Mouse (Mus musculus): ENCODE measurements around the gene Aldh3a2. TPM values are rescaled to one million over a fixed set of nuclear protein-coding genes. Genes with fewer than 3 reads are reported as not detected.

Aldh3a2 gene
- polyA plus RNA-seq (2012; rRNA removed): 63.4 and 73.9 TPM in 2 replicates

GRCm38 (mm10) chr11:61266551-61267533 is at the start of gene Aldh3a2:
TSS of gene Aldh3a2 (minus strand) at chr11:61267464.

GRCm38 (mm10) chr11:61207487-61208246 is 59.6 kb downstream of the Aldh3a2 start, which contains the start of gene Aldh3a1:
TSS of gene Aldh3a1 (plus strand) at chr11:61207537.

DNA sequence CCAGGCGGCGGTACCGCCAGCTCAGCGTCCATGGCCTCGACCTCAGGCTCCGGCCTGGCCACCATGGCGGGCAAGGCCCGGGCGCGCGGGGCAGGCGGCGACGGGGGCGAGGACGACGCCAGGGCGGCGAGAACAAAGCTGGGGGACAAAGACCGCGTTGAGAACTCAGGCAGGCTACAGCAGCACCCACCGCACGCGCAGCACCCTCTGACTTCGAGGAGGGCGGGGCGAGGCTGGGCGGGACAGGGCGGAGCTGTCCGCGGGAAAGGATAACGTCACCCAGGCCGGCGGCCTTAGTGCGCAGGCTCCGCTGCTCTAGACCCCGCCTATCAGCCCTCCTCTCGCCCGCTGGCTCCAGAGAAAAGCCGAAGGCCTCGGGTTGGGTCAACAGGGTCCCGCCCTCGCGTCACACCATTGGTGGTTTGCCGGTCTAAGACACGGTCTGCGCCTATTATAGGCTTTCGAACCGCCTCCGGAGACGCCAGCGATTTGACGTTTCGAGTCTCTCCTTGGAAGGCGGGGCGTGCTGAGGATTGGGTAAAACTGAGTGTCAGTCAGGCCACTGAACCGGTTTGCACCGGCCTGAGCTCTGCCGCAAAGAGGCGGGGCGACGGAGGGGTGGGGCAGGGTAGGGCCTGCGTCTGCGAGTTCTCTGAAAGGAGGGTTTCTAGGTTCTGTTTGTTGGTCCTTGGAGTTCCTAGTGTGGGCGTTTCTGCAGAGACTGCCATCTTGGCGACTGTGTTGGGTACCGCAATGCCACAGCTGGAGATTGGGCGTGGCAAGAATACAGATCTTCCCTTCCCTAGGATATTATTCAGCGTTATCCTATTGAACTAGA is 92.2 kb downstream of the Aldh3a2 start, which contains the start of gene Usp22:
Gene Usp22, minus strand, starts transcription at position 235 of the 838 bp plus-strand sequence.

Other genes with a start within 250 kb of the Aldh3a2 start
- 0.33 and 0.46 TPM in 2 replicates for gene Kcnj12, start 244.9 kb downstream of the Aldh3a2 start, polyA plus RNA-seq (2012; rRNA removed)
- 6.0 and 8.6 TPM in 2 replicates for gene Tnfrsf13b, start 140.7 kb downstream of the Aldh3a2 start, polyA plus RNA-seq (2012; rRNA removed)
- 104 and 131 TPM in 2 replicates for gene Usp22, start 92.4 kb downstream of the Aldh3a2 start, polyA plus RNA-seq (2012; rRNA removed)
- gene Aldh3a1, start 59.9 kb downstream of the Aldh3a2 start, polyA plus RNA-seq (2012; rRNA removed): 0.47 and 0.69 TPM in 2 replicates
- gene Slc47a2, start 75.4 kb upstream of the Aldh3a2 start, polyA plus RNA-seq (2012; rRNA removed): 12.3 and 16.3 TPM in 2 replicates
- 5.1 and 8.2 TPM in 2 replicates for gene Slc47a1, start 110.9 kb upstream of the Aldh3a2 start, polyA plus RNA-seq (2012; rRNA removed)
- 3.3 and 8.1 TPM in 2 replicates for gene Rnf112, start 186.7 kb upstream of the Aldh3a2 start, polyA plus RNA-seq (2012; rRNA removed)
- gene Mfap4, start 218.0 kb upstream of the Aldh3a2 start, polyA plus RNA-seq (2012; rRNA removed): 342 and 441 TPM in 2 replicates
- 62.2 and 65.3 TPM in 2 replicates for gene Mapk7, start 226.9 kb upstream of the Aldh3a2 start, polyA plus RNA-seq (2012; rRNA removed)
- 72.8 and 88.2 TPM in 2 replicates for gene B9d1, start 237.7 kb upstream of the Aldh3a2 start, polyA plus RNA-seq (2012; rRNA removed)

Data from ovary, adult 2 months (tissue).